Mouse (Mus musculus): ENCODE results near the gene Nelfe.
"Not testable (repeated sequence)": the region's sequence is repeated elsewhere in the genome, so short reads cannot be mapped to it uniquely, and the experiment has no call there.

Nelfe gene

DNA sequence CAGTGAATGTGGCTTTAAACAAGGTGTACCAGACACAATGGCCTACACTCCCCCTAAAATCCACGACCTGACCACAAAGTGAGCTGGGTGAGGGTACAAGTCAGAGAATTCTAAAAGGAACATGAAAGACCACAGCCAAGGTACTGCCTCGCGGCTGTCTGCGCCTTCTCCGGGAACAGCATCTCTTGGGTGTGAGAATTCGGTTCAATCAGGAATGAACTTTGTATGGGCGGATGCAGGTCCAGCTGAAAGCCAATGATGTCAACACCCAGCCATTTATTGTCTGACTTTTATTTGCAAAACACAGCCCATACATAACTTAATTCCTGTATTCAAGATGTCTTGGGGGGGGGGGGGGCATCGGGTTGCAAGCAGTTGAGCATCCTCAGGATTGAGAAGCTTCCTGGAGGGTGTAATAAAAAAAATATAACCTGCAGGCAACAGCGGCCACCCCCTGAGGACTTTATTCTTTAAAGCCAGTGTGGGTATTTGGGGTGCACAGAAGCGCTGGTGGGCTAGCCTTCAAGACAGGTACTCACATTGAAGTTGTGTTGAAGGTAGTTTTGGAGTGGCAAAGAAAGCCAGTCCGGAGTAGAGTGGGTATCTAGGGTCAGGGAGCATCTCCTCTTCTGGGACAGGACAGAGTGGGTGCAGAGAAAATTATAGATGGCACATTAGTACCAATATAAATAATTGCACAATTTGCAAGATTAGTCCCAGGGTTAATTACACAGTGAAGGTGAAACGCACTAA is 43.1 kb downstream of the Nelfe start:
- no peak for DNase-seq (ENCODE audit: low read depth, low spot score)

DNA sequence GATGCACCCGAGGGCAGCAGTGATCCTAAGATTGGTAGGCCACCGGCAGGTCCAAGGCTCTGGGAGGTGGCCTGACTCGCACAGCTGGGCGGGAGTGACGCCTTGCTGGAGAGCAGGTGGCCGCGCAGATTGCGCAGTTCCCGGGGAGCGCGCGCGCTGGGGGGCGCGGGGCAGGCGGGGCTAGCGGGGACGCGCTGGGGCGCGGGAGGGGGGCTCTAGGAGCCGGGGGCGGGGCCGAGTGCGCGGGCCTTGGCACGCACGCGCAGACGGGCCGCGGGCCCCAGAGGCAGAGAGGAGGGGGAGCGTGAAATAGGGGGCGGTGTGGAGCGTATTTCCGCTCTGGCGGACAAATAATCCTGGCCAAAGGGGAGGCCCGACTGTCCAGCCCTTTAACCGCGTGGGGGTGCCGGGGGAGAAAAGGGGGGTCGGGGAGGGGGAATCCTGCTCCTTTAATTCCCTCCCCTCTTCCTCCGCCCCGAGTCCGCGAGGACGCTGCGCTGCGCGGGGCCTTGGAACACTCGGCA is 43.9 kb downstream of the Nelfe start:
- peak; percentile 99 for DNase-seq (ENCODE audit: low read depth, low spot score)

DNA sequence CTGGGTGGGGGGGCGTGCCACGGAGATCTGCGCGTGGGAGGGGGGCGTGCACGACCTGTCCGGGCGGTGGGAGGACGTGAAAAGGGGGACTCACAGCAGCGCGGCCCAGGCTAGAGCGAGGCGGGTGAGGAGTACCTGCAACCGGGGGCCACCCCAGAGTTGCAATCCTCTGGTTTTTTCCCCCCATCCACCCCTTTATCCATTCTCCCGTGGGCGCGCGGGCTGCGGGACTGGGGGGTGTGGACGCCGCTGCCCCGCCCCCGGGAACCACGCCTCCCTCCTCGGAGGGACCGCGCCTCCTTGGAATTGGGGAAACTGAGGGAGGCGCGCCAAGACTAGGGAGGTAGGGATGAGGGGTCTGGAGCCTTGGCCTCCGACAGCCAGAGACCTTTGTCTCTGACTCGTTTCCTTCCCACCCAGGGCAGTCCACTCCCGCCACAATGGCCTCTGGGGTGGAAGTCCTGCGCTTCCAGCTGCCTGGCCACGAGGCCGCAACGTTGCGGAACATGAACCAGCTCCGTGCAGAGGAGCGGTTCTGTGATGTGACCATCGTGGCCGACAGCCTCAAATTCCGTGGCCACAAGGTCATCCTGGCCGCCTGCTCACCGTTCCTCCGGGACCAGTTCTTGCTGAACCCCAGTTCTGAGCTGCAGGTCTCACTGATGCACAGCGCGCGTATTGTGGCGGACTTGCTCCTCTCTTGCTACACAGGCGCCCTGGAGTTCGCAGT is 44.8 kb downstream of the Nelfe start:
- peak; percentile 27 for DNase-seq (ENCODE audit: low read depth, low spot score)

DNA sequence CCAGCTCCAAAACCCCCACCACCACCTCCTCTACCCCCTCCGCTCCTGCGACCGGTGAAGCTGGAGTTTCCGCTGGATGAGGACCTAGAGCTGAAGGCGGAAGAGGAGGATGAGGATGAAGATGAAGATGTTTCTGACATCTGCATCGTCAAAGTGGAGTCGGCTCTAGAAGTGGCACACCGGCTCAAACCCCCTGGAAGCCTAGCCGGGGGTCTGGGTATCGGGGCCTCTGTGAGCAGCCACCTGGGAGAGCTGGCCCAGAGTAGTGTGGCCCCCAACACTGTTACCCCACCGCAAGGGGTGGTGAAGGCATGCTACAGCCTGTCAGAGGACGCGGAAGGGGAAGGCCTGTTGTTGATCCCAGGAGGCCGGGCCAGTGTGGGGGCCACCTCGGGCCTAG is 45.5 kb downstream of the Nelfe start:
- DNase-seq (ENCODE audit: low read depth, low spot score), result no peak

DNA sequence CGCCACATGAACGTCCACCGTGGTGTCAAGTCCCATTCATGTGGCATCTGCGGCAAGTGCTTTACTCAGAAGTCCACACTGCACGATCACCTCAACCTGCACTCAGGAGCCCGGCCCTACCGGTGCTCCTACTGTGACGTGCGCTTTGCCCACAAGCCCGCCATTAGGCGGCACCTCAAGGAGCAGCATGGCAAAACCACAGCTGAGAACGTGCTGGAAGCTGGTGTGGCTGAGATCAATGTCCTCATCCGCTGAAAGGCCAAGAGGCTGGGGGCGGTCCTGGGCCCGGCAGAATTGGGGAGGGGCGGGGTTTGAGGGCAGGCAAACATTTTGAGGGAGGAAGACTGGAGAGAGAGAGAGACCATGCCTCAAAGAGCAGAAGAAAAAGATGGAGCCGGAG is 46.2 kb downstream of the Nelfe start:
- DNase-seq (ENCODE audit: low read depth, low spot score), result no peak

DNA sequence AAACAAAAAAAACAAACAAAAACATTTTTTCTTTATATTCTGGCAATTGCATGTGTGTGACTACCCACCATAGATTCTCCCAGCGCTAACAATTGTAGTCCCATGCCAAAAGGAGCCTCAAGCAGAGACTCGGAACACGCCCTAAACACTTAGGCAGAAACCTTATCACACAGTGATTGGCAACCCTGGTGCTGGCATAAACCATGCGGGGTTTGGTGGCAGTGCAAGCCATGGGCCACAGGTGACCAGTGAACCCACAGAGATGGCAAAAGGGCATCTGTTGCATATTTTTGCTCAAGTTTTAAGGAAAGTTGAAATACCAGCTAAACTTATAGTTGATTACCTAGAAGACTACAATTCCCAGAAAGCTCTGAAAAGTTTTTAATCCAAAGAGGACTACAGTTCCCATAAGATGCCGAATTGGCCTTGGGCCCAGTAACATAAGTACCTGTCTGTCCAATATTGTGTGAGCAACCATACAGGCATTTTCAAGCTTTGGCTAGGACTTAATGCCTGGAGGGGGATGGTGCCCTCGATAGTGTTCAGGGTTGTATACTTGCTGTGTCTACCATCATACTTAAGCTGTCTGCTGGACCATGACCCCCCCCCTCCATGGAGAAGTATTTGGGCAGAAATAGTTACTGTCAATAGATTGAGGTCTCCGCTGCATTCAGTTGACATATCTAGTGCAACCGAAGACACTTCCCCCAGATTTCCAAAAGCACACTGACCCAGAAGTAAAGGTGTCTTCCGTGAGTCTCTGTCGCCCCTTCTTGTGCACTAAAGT is 47.4 kb downstream of the Nelfe start:
- DNase-seq (ENCODE audit: low read depth, low spot score), result no peak

DNA sequence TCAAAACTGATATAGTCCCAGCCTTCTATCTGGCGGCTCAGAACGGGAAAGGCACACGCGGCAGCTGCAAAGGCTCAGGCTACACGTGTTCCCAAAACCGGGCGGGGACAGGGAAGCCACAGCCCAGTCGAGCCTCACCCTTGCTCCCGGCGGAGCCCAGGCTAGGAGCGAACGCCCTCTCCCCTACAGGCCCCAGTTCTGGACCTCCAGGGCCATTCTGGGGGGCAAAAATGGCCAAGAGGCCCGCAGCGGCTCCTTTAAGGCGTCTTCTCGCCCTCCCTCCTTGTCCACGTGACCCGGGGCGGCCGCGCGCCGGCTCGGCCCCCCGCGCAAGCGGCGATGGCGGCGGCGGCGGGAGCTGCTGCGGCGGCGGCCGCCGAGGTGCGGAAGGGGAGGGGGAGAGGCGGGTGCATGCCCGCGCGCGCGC is 48.0 kb downstream of the Nelfe start, which contains the start of the genes C2 and Ehmt2:
Gene C2, minus strand, starts transcription at position 106 of the 427 bp plus-strand sequence.
Gene Ehmt2, plus strand, starts transcription at position 310 of the 427 bp plus-strand sequence.
- DNase-seq (ENCODE audit: low read depth, low spot score), result peak; percentile 82

DNA sequence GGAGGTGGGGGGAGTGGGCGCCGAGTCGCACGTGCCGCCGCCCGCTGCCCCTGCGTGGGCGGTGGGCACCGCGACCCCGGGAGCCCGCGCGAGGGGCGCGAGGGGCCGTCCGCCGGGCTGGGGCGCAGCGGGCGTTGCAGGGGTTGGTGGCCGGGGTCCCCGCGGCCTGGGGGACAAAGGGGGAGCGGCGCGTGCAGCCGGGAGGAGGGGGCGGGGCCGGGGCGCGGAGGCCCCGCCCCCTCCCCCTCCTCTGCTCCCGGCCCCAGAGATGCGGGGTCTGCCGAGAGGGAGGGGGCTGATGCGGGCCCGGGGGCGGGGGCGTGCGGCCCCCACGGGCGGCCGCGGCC is 48.5 kb downstream of the Nelfe start:
- DNase-seq (ENCODE audit: low read depth, low spot score), result peak; percentile 62

DNA sequence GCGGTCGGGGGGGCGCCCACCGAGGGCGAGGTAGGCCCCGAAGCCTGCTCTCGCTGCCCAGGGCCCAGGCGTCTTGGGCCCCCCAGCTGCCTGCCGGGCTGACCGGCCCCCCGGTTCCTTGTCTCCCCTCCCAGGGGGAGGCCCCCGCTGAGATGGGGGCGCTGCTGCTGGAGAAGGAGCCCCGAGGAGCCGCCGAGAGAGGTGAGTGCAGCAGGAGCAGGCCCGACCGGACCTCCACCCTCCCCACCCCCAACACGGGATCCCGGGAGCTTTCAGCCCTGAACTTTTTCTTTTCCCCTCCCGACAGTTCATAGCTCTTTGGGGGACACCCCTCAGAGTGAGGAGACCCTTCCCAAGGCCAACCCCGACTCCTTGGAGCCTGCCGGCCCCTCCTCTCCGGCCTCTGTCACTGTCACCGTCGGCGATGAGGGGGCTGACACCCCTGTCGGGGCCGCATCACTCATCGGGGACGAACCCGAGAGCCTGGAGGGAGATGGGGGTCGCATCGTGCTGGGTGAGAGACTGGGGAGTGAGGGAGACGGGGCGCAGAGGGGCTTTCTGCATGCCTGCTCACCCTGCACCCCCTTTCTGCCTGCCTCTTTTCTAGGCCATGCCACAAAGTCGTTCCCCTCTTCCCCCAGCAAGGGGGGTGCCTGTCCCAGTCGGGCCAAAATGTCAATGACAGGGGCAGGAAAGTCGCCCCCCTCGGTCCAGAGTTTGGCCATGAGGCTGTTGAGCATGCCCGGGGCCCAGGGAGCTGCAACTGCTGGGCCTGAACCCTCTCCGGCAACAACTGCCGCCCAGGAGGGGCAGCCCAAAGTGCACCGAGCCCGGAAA is 49.1 kb downstream of the Nelfe start:
- DNase-seq (ENCODE audit: low read depth, low spot score), result peak; percentile 23

DNA sequence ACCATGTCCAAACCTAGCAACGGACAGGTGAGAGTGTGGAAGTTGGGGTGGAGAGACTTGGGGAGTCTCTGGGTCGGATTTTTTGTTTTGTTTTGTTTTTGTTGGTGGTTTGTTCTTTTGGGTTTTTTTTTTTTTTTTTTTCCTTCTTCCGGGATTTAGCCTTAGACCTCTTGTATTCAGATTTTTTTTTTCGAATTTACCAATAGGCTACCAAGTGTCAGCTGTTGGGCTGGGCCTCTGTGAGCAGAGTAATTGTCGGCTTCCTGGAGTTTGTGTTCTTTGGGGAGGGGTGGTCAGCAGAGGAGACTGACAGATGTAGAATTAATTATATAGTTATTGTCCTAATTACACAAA is 49.7 kb downstream of the Nelfe start:
- peak; percentile 37 for DNase-seq (ENCODE audit: low read depth, low spot score)

DNA sequence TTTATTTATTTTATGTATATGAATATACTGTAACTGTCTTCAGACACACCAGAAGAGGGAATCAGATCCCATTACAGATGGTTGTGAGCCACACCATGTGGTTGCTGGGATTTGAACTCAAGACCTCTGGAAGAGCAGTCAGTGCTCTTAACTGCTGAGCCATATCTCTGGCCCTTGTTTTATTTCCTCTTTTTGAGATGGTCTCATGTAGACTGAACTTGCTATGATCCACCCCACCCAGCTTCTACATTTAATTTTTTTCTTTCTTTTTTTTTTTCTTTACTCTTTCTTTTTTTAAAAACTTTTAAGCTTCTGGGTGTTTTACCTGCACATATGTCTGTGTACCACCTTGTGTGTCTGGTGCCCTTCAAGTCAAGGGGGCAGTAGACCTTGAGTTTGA is 50.6 kb downstream of the Nelfe start:
- DNase-seq (ENCODE audit: low read depth, low spot score), result not testable (repeated sequence)

DNA sequence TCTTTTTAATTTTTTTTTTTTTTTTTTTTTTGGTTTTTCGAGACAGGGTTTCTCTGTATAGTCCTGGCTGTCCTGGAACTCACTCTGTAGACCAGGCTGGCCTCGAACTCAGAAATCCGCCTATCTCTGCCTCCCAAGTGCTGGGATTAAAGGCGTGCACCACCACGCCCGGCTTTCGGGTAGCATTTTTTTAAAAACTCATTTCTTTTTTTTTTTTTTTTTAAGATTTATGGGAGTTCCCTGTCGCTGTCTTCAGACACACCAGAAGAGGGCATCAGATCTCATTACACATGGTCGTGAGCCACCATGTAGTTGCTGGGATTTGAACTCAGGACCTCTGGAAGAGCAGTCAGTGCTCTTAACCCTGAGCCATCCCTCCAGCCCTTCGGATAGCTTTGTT is 51.8 kb downstream of the Nelfe start:
- DNase-seq (ENCODE audit: low read depth, low spot score), result not testable (repeated sequence)

DNA sequence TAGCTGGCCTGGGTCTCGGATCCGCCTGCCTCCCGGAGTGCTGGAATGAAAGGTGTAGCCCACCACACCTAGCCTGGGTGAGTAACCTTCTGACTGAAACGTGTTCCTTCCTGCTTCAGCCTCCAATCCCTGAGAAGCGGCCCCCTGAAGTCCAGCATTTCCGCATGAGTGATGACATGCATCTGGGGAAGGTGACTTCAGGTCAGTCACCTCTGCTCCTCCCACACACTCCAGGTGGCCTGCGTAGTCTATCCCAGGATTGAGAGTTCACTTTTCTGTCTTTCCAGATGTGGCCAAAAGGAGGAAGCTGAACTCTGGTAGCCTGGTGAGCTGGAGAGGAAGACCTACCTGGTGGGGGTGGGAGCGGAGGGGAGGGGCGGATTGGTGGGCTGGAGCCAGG is 52.7 kb downstream of the Nelfe start:
- DNase-seq (ENCODE audit: low read depth, low spot score), result no peak
